Mouse (Mus musculus): Measurements from ENCODE around the gene Gpx8.
"Not testable (repeated sequence)": the region's sequence is repeated elsewhere in the genome, so short reads cannot be mapped to it uniquely, and the experiment has no call there.

- TF ChIP-seq CTCF (IDR thresholded peaks at IDR 0.05; ENCODE audit: low read depth, low read length); POLR2A (IDR thresholded peaks at IDR 0.05; ENCODE audit: extremely low read depth, insufficient read depth, low read length): not testable (repeated sequence)
Measured at GRCm38 (mm10) chr13:113013174-113013953, 32.8 kb downstream of the Gpx8 start.

Measured in liver, adult 2 months (tissue).